Mouse (Mus musculus) neural tube, embryonic 14.5 days (tissue): Measurements from ENCODE around the gene Slfn4. TPM values are rescaled to one million over a fixed set of nuclear protein-coding genes. Genes with fewer than 3 reads are reported as not detected.

Experiments used
- ATAC-seq: fragments of 200-750 bp; cut with Nextera tagmentation; 2 replicates; pipeline ENCODE4 v1.8.0; 2017; ENCODE audit warnings: low read depth, mild to moderate bottlenecking, moderate TSS enrichment, moderate library complexity
- H3K27ac ChIP-seq: fragments of 300-500 bp; sonication (generic); 2 replicates; pipeline ENCODE4 v1.5.1; 2014; ENCODE audit warnings: low read depth, mild to moderate bottlenecking, control low read depth, low read length, moderate library complexity, mixed read lengths
- H3K27me3 ChIP-seq: fragments of 300-500 bp; sonication (generic); 2 replicates; pipeline ENCODE4 v1.6.1; 2014; ENCODE audit warnings: low read length; ENCODE audit not compliant: control insufficient read depth, insufficient read depth
- H3K36me3 ChIP-seq: fragments of 300-500 bp; sonication (generic); 2 replicates; pipeline ENCODE4 v1.6.1; 2014; ENCODE audit warnings: low read length, mixed read lengths; ENCODE audit not compliant: control insufficient read depth, insufficient read depth
- H3K4me1 ChIP-seq: fragments of 300-500 bp; sonication (generic); 2 replicates; pipeline ENCODE4 v1.6.1; 2014; ENCODE audit warnings: low read length; ENCODE audit not compliant: control insufficient read depth, insufficient read depth
- H3K4me2 ChIP-seq: fragments of 300-500 bp; sonication (generic); 2 replicates; pipeline ENCODE4 v1.6.1; 2014; ENCODE audit warnings: mild to moderate bottlenecking, low read depth, low read length, control low read depth
- H3K4me3 ChIP-seq: fragments of 300-500 bp; sonication (generic); 2 replicates; pipeline ENCODE4 v1.5.1; 2014; ENCODE audit warnings: low read depth, low read length, control low read depth, mixed read lengths
- H3K9ac ChIP-seq: fragments of 300-500 bp; sonication (generic); replicated peaks from 2 replicates; pipeline ENCODE4 v1.6.1; 2014; ENCODE audit warnings: low read depth, mild to moderate bottlenecking, control low read depth, low read length, mixed read lengths
- H3K9me3 ChIP-seq: fragments of 300-500 bp; sonication (generic); 2 replicates; pipeline ENCODE4 v1.6.1; 2016; ENCODE audit warnings: low read length; ENCODE audit not compliant: control insufficient read depth
- WGBS: fragments of 180-500 bp; shearing (Covaris S2); extraction: QIAGEN DNeasy Blood & Tissue Kit; methylation state at CpG from one replicate; pipeline ENCODE4 v1.1.7; 2014; 5-methylcytosine and 5-hydroxymethylcytosine counted together
- polyA plus RNA-seq: library from polyadenylated mRNA; unstranded; fragments of >200 nt; fragmentation: Nextera tagmentation; extraction: Ambion mirVana; gene quantifications from 2 replicates; pipeline ENCODE4 v1.2.1, GENCODE M21; 2014

Slfn4 gene
- polyA plus RNA-seq, 1 experiment from 2014 or later = not detected

- Histone ChIP-seq H3K9ac (no peak overlapping the region), H3K27me3 (no peaks in the 10 kb centered on the region), H3K27ac (no peak overlapping the region), H3K4me3 (no peak overlapping the region), H3K4me1 (no peaks in the 10 kb centered on the region), H3K9me3 (no peaks in the 10 kb centered on the region), H3K4me2 (no peak overlapping the region), H3K36me3 (no peaks in the 10 kb centered on the region)
- no peak for ATAC-seq
- 95% methylated on average over 2 of the region's 2 CpGs for WGBS
Observed at GRCm38 (mm10) chr11:83238389-83238788, 63.4 kb downstream of the Slfn4 start.

- Histone ChIP-seq H3K27me3 (no peaks in the 10 kb centered on the region), H3K9me3 (no peaks in the 10 kb centered on the region), H3K4me3 (no peak overlapping the region), H3K36me3 (no peaks in the 10 kb centered on the region), H3K4me2 (no peak overlapping the region), H3K9ac (no peak overlapping the region), H3K4me1 (no peaks in the 10 kb centered on the region), H3K27ac (no peak overlapping the region)
- no peak for ATAC-seq
- 17% methylated on average over 2 of the region's 2 CpGs for WGBS
Observed at GRCm38 (mm10) chr11:83239811-83240210, 64.8 kb downstream of the Slfn4 start.

Other genes with a start within 250 kb of the Slfn4 start
- gene Slfn5, start 223.8 kb upstream of the Slfn4 start, polyA plus RNA-seq = 1.0 and 1.5 TPM in 2 replicates
- gene Slfn9, start 183.4 kb upstream of the Slfn4 start, polyA plus RNA-seq = 0.56 and 1.4 TPM in 2 replicates
- 0.07 TPM in 1 of 2 replicates, not detected in the other for gene Slfn8, start 154.4 kb upstream of the Slfn4 start, polyA plus RNA-seq
- 0.24 and 1.2 TPM in 2 replicates for gene Slfn2, start 110.1 kb upstream of the Slfn4 start, polyA plus RNA-seq
- not detected in 2 replicates for gene Slfn1, start 58.3 kb upstream of the Slfn4 start, polyA plus RNA-seq
- gene Slfn3, start 16.1 kb downstream of the Slfn4 start, polyA plus RNA-seq = 0.09 and 0.23 TPM in 2 replicates
- gene Slfn14, start 111.5 kb downstream of the Slfn4 start, polyA plus RNA-seq = 0.16 TPM in 1 of 2 replicates, not detected in the other
- 155 and 160 TPM in 2 replicates for gene Ap2b1, start 123.8 kb downstream of the Slfn4 start, polyA plus RNA-seq
- 16.3 and 16.8 TPM in 2 replicates for gene Pex12, start 127.4 kb downstream of the Slfn4 start, polyA plus RNA-seq
- gene Rasl10b, start 234.0 kb downstream of the Slfn4 start, polyA plus RNA-seq = 21.3 and 24.0 TPM in 2 replicates